10 mouse cellular contexts compared by ENCODE assay signal in genomic region chr10:76678122-76678521, GRCm38 (mm10). TPM values are rescaled to one million over a fixed set of nuclear protein-coding genes. Genes with fewer than 3 reads are reported as not detected.
A peak's percentile ranks its signal among the peaks of the same experiment; 100 is the strongest.
DNase-seq lines count a peak whose midpoint lies in the region; ATAC-seq lines count a peak whose summit lies in the region.
"Had no signal": no experiment of that assay in that cellular context is flagged by ENCODE, and none has a peak within 500 bp of the region (broad histone marks: within the 10 kb centered on the region; RNA-seq: fewer than 3 reads in every experiment).

No protein-coding gene starts in this region.

- DNase-seq in adrenal gland, adult 2 months, result peak; percentile 21
- DNase-seq in adrenal gland, postnatal 25 days, result no peak
- peak; percentile 72 for DNase-seq in testis, postnatal 10 days (ENCODE audit: low spot score)
- DNase-seq in testis, postnatal 14 days (ENCODE audit: low spot score), result no peak
- no peak for DNase-seq in thymus, postnatal 36 days
- no peak for DNase-seq in thymus, postnatal 0 days (ENCODE audit: low spot score)

- peak; percentile 55; the same call in 1 of the 2 replicates for ATAC-seq in lung, embryonic 16.5 days (ENCODE audit: low read depth)
- ATAC-seq in hindbrain, embryonic 13.5 days (ENCODE audit: low FRiP score), result no peak

- no peaks in the 10 kb centered on the region for H3K9me3 ChIP-seq in lung, embryonic 16.5 days (ENCODE audit: control insufficient read depth, low read length)
- H3K9me3 ChIP-seq in hindbrain, embryonic 13.5 days, result no peaks in the 10 kb centered on the region
- H3K9me3 ChIP-seq: forebrain, embryonic 10.5 days; neural tube, embryonic 13.5 days had no signal

- 29% methylated on average over 7 of the region's 7 CpGs for WGBS in lung, embryonic 16.5 days
- 76% methylated on average over 7 of the region's 7 CpGs for WGBS in hindbrain, embryonic 13.5 days

- no peak overlapping the region for H3K9ac ChIP-seq in lung, embryonic 16.5 days (ENCODE audit: low read length)
- no peak overlapping the region for H3K9ac ChIP-seq in hindbrain, embryonic 13.5 days
- H3K9ac ChIP-seq: neural tube, embryonic 13.5 days had no signal

- peak overlapping the region; percentile 81 for H3K27ac ChIP-seq in lung, embryonic 16.5 days (ENCODE audit: low read length)
- H3K27ac ChIP-seq in hindbrain, embryonic 13.5 days, result no peak overlapping the region
- H3K27ac ChIP-seq: forebrain, embryonic 10.5 days; neural tube, embryonic 13.5 days had no signal

- peaks cover 26% of the 10 kb centered on the region for H3K4me1 ChIP-seq in lung, embryonic 16.5 days (replicated peaks; ENCODE audit: control insufficient read depth, insufficient read depth, low read length)
- no peaks in the 10 kb centered on the region for H3K4me1 ChIP-seq in hindbrain, embryonic 13.5 days (replicated peaks)
- H3K4me1 ChIP-seq: neural tube, embryonic 13.5 days had no signal

- H3K27me3 ChIP-seq in lung, embryonic 16.5 days (ENCODE audit: control insufficient read depth, insufficient read depth, low read depth, low read length), result no peaks in the 10 kb centered on the region
- H3K27me3 ChIP-seq in hindbrain, embryonic 13.5 days, result no peaks in the 10 kb centered on the region
- H3K27me3 ChIP-seq: neural tube, embryonic 13.5 days had no signal

- no peaks in the 10 kb centered on the region for H3K36me3 ChIP-seq in lung, embryonic 16.5 days (ENCODE audit: control insufficient read depth, insufficient read depth, low read length)
- no peaks in the 10 kb centered on the region for H3K36me3 ChIP-seq in hindbrain, embryonic 13.5 days
- H3K36me3 ChIP-seq: forebrain, embryonic 10.5 days; neural tube, embryonic 13.5 days had no signal

- no peak overlapping the region for H3K4me2 ChIP-seq in lung, embryonic 16.5 days (ENCODE audit: low read depth, low read length)
- no peak overlapping the region for H3K4me2 ChIP-seq in hindbrain, embryonic 13.5 days
- H3K4me2 ChIP-seq: neural tube, embryonic 13.5 days had no signal

- no peak overlapping the region for H3K4me3 ChIP-seq in lung, embryonic 16.5 days (ENCODE audit: low read length)
- no peak overlapping the region for H3K4me3 ChIP-seq in hindbrain, embryonic 13.5 days
- H3K4me3 ChIP-seq: forebrain, embryonic 10.5 days; neural tube, embryonic 13.5 days had no signal

RNA-seq across cellular contexts. Expression of gene Col6a1, which starts 47.8 kb away (rescaled TPM):
- total RNA-seq in adrenal gland, adult 2 months (2021), result 100 to 1,000 TPM; 199 to 288 TPM
- polyA plus RNA-seq in adrenal gland, adult 2 months (2012; rRNA removed), result 214 and 244 TPM in 2 replicates
- total RNA-seq in adrenal gland, postnatal 25 days (2021), result 427 and 469 TPM in 2 replicates
- polyA plus RNA-seq in lung, embryonic 16.5 days (2015; fragmentation: Nextera tagmentation; extraction: Ambion mirVana), result 329 and 333 TPM in 2 replicates
- 24.1 and 28.8 TPM in 2 replicates for polyA plus RNA-seq in hindbrain, embryonic 13.5 days (2015; fragmentation: Nextera tagmentation; extraction: Ambion mirVana)
- polyA plus RNA-seq in thymus, postnatal 0 days (2015; fragmentation: Nextera tagmentation; extraction: Ambion mirVana), result 32.0 and 38.5 TPM in 2 replicates

RNA-seq across cellular contexts. Expression of gene Col6a2, which starts 54.7 kb away (rescaled TPM):
- 10 to 100 TPM; 27.6 to 44.6 TPM for total RNA-seq in adrenal gland, adult 2 months (2021)
- 46.9 and 47.6 TPM in 2 replicates for polyA plus RNA-seq in adrenal gland, adult 2 months (2012; rRNA removed)
- total RNA-seq in adrenal gland, postnatal 25 days (2021), result 29.1 and 32.0 TPM in 2 replicates
- polyA plus RNA-seq in lung, embryonic 16.5 days (2015; fragmentation: Nextera tagmentation; extraction: Ambion mirVana), result 282 and 283 TPM in 2 replicates
- 23.5 and 27.6 TPM in 2 replicates for polyA plus RNA-seq in hindbrain, embryonic 13.5 days (2015; fragmentation: Nextera tagmentation; extraction: Ambion mirVana)
- 21.6 and 24.7 TPM in 2 replicates for polyA plus RNA-seq in thymus, postnatal 0 days (2015; fragmentation: Nextera tagmentation; extraction: Ambion mirVana)

Comparison
In these comparisons a context has a peak if more than half of its experiments do, and no peak if none do; other contexts are left out.
1. DNase-seq: peak in adrenal gland, adult 2 months (single experiment) and testis, postnatal 10 days (single experiment); none in adrenal gland, postnatal 25 days (single experiment), testis, postnatal 14 days (single experiment), thymus, postnatal 36 days (0 of 2) and thymus, postnatal 0 days (single experiment).